Mouse (Mus musculus): ENCODE measurements around the gene Gm19965.

Gm19965 gene

GRCm38 (mm10) chr1:116802683-116803082, at the start of gene Gm19965:
Gene Gm19965, plus strand, starts transcription at chr1:116802983.
- DNase-seq: no peak

GRCm38 (mm10) chr1:116782471-116782989, 20.3 kb upstream of the Gm19965 start:
- peak; percentile 4 to 6 for DNase-seq
